In genomic region chr2:179586436-179586835, GRCm38 (mm10) we compare ENCODE assay signal across 17 mouse cellular contexts.
DNase-seq lines count a peak whose midpoint lies in the region; ATAC-seq and TF ChIP-seq lines count a peak whose summit lies in the region.
"Had no signal": no experiment of that assay in that cellular context is flagged by ENCODE, and none has a peak within 500 bp of the region (broad histone marks: within the 10 kb centered on the region; RNA-seq: fewer than 3 reads in every experiment).

No protein-coding gene starts in this region.

- H3K4me3 ChIP-seq in G1E (ENCODE audit: low read depth, low read length), result peak overlapping the region; percentile 16; the same call in 1 of the 2 replicates
- H3K4me3 ChIP-seq in intestine, postnatal 0 days (ENCODE audit: low read depth, low read length), result no peak overlapping the region
- H3K4me3 ChIP-seq: heart, embryonic 15.5 days; hindbrain, embryonic 12.5 days; myocyte; stomach, embryonic 15.5 days had no signal

- no peak for DNase-seq in frontal cortex, postnatal 10 days (ENCODE audit: low spot score in 2 of 2)
- DNase-seq in G1E (ENCODE audit: low spot score), result no peak
- DNase-seq in layer of hippocampus, adult 8-10 months (ENCODE audit: low spot score in 2 of 2), result peak; percentile 18 to 45
- DNase-seq in adrenal gland, postnatal 4 days (ENCODE audit: low spot score in 2 of 2), result no peak
- DNase-seq: adrenal gland, postnatal 10 days; B cell, adult 2 months; kidney, adult 2 months; thymus, postnatal 36 days had no signal

- ATAC-seq in frontal cortex, adult (ENCODE audit: low TSS enrichment), result peak; percentile 86
- ATAC-seq in G1E (ENCODE audit: extremely low read depth, insufficient number of reproducible peaks, low FRiP score, poor library complexity, severe bottlenecking), result no peak
- peak; percentile 35; the same call in 1 of the 2 replicates for ATAC-seq in megakaryocyte progenitor cell, adult 5-6 weeks (replicated peaks; ENCODE audit: poor library complexity)
- no peak for ATAC-seq in intestine, postnatal 0 days
- ATAC-seq: lung, postnatal 0 days had no signal

- no peak overlapping the region for H3K9ac ChIP-seq in intestine, postnatal 0 days (ENCODE audit: low read depth, low read length)
- H3K9ac ChIP-seq: heart, embryonic 15.5 days; hindbrain, embryonic 12.5 days; stomach, embryonic 15.5 days had no signal

- WGBS in intestine, postnatal 0 days, result 85% methylated on average over 11 of the region's 11 CpGs

- H3K9me3 ChIP-seq in G1E (replicated peaks), result peaks cover 81% of the 10 kb centered on the region
- no peaks in the 10 kb centered on the region for H3K9me3 ChIP-seq in intestine, postnatal 0 days (ENCODE audit: control insufficient read depth)
- H3K9me3 ChIP-seq: heart, embryonic 15.5 days; hindbrain, embryonic 12.5 days; stomach, embryonic 15.5 days had no signal

- H3K36me3 ChIP-seq in G1E (replicated peaks), result no peaks in the 10 kb centered on the region
- no peaks in the 10 kb centered on the region for H3K36me3 ChIP-seq in intestine, postnatal 0 days (ENCODE audit: control insufficient read depth, insufficient read depth)
- H3K36me3 ChIP-seq: heart, embryonic 15.5 days; hindbrain, embryonic 12.5 days; stomach, embryonic 15.5 days had no signal

- H3K27me3 ChIP-seq in G1E (ENCODE audit: insufficient read depth, low read length), result no peaks in the 10 kb centered on the region
- H3K27me3 ChIP-seq in intestine, postnatal 0 days (replicated peaks; ENCODE audit: control insufficient read depth, insufficient read depth, low read length), result no peaks in the 10 kb centered on the region
- H3K27me3 ChIP-seq: heart, embryonic 15.5 days; hindbrain, embryonic 12.5 days; stomach, embryonic 15.5 days had no signal

- no peak overlapping the region for H3K27ac ChIP-seq in intestine, postnatal 0 days (ENCODE audit: low read depth, low read length)
- H3K27ac ChIP-seq: heart, embryonic 15.5 days; hindbrain, embryonic 12.5 days; stomach, embryonic 15.5 days had no signal

- H3K4me1 ChIP-seq in G1E (ENCODE audit: insufficient read depth, low read depth, low read length), result no peaks in the 10 kb centered on the region
- no peaks in the 10 kb centered on the region for H3K4me1 ChIP-seq in intestine, postnatal 0 days (replicated peaks; ENCODE audit: control insufficient read depth, insufficient read depth, low read length)
- H3K4me1 ChIP-seq: heart, embryonic 15.5 days; stomach, embryonic 15.5 days had no signal

- no peak for TF ChIP-seq CTCF in G1E (IDR thresholded peaks at IDR 0.05; ENCODE audit: low read depth, low read length)
- TF ChIP-seq CTCF in intestine, postnatal 0 days (IDR thresholded peaks at IDR 0.05; ENCODE audit: low read depth), result no peak

- H3K4me2 ChIP-seq in intestine, postnatal 0 days (replicated peaks; ENCODE audit: low read depth), result no peak overlapping the region
- H3K4me2 ChIP-seq: heart, embryonic 15.5 days; hindbrain, embryonic 12.5 days; liver, embryonic 11.5 days; stomach, embryonic 15.5 days had no signal

Comparison
In these comparisons a context has a peak if more than half of its experiments do, and no peak if none do; other contexts are left out.
1. ATAC-seq: peak in frontal cortex, adult (single experiment) and megakaryocyte progenitor cell, adult 5-6 weeks (single experiment); none in G1E (single experiment) and intestine, postnatal 0 days (single experiment).
2. DNase-seq: peak in layer of hippocampus, adult 8-10 months (2 of 2); none in frontal cortex, postnatal 10 days (0 of 2), G1E (single experiment) and adrenal gland, postnatal 4 days (0 of 2).